Mouse (Mus musculus) layer of hippocampus, adult 2 months (tissue): ENCODE data around the gene Ppm1h. TPM values are rescaled to one million over a fixed set of nuclear protein-coding genes. Genes with fewer than 3 reads are reported as not detected.

ENCODE experiments used
- DNase-seq, 2 experiments: peaks; one replicate each; pipeline ENCODE4 v3.0.0; 2022; ENCODE audit warnings: low spot score in 2 of 2
- H3K27ac ChIP-seq: fragments of 200-600 bp; 2 replicates; pipeline ENCODE4 v1.8.1; 2022
- H3K4me3 ChIP-seq: fragments of 200-600 bp; 2 replicates; pipeline ENCODE4 v1.8.1; 2022; ENCODE audit warnings: mild to moderate bottlenecking
- CTCF ChIP-seq: fragments of 200-600 bp; conservative IDR thresholded peaks from 2 replicates; pipeline ENCODE4 v1.8.1; 2022; ENCODE audit warnings: antibody characterized with exemption, mild to moderate bottlenecking, moderate library complexity
- long read RNA-seq, 2 experiments: library from polyadenylated mRNA; stranded (forward); transcript quantifications; one replicate each; pipeline ENCODE4 v2.0.0; 2021; ENCODE audit warnings: borderline mapping rate in 2 of 2
- total RNA-seq, 2 experiments: library from RNA; stranded (reverse); gene quantifications; 2 replicates each; pipeline ENCODE4 v1.2.3; 2021

The Ppm1h gene
- total RNA-seq: 10 to 100 TPM; 74.8 to 75.3 TPM
- long read RNA-seq, experiment 1, full-length matches to known transcripts: 4 of 18 reads
- long read RNA-seq, experiment 1, partial matches to known transcripts: 6 of 18 reads
- long read RNA-seq, experiment 1, other reads (novel, unspliced or antisense): 8 of 18 reads
- long read RNA-seq, experiment 2, full-length matches to known transcripts: 16 of 32 reads
- long read RNA-seq, experiment 2, partial matches to known transcripts: 3 of 32 reads
- long read RNA-seq, experiment 2, other reads (novel, unspliced or antisense): 13 of 32 reads

DNA sequence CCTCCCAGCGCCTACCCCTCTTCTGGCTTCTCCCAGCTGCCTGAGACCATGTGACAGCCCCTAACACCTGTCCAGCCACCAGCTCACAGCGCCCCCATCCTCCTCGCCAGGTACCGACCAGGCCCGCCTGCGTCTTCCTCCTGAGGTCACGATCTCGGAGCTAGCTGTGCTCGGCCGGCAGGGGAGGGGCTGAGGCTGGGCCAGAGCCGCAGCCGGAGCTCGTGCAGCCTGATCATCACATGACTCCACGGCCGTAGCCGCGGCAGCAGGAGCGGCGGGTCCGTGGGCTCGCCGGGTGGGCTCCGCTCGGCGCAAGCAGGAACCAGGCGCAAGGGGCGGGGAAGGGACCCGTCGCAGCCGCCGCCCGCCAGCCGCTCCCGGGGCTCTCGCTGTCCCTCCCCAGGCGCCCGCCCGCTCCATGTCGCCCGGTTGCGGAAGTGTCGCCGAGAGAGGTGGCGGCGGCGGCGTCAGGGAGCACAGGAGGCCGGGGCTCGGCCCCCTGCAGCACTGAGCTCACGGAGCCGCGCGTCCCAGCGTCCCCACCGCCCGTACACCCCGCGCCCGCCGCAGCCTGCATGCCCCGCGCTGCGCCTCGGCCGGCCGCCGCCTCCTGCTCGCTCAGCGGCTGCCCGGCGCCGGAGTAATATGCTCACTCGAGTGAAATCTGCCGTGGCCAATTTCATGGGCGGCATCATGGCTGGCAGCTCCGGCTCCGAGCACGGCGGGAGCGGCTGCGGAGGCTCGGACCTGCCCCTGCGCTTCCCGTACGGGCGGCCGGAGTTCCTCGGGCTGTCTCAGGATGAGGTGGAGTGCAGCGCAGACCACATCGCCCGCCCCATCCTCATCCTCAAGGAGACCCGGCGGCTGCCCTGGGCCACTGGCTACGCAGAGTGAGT, at the start of gene Ppm1h:
Ppm1h (plus strand) TSS at position 222 of the 896 bp plus-strand sequence.
- peak; percentile 64 for TF ChIP-seq CTCF
- H3K27ac ChIP-seq: peak within 1 kb of the TSS; percentile 97
- H3K4me3 ChIP-seq: peak within 1 kb of the TSS; percentile 94
- peak; percentile 53 to 66 for DNase-seq

- peak; percentile 69 for TF ChIP-seq CTCF
- H3K27ac ChIP-seq: no peak overlapping the region
- no peak overlapping the region for H3K4me3 ChIP-seq
- DNase-seq: no peak
Observed at GRCm38 (mm10) chr10:122629003-122629402, 49.6 kb upstream of the Ppm1h start.

DNA sequence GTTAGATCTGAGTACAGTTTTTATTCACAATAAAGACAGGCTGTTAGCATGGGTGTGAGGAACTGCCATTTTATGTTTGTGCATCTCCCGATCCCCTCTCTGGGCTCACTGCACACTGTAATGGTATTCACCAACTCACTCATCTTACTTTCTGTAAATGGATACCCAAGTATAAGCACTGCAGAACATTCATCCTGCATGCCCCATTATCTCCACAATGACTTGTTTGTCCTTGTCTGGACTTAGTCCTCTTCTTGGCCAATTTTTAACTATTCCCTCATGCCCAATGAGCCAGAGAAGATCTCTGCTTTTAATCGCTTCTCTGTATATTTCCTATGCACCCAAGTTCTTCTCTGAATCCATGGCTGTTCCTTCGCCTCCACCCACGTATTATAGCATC, 38.7 kb upstream of the Ppm1h start:
- TF ChIP-seq CTCF: no peak
- no peak overlapping the region for H3K27ac ChIP-seq
- H3K4me3 ChIP-seq: no peak overlapping the region
- no peak for DNase-seq

GRCm38 (mm10) chr10:122641263-122641795, 37.2 kb upstream of the Ppm1h start:
- no peak overlapping the region for H3K4me3 ChIP-seq
- H3K27ac ChIP-seq: no peak overlapping the region
- TF ChIP-seq CTCF: no peak
- no peak for DNase-seq

DNA sequence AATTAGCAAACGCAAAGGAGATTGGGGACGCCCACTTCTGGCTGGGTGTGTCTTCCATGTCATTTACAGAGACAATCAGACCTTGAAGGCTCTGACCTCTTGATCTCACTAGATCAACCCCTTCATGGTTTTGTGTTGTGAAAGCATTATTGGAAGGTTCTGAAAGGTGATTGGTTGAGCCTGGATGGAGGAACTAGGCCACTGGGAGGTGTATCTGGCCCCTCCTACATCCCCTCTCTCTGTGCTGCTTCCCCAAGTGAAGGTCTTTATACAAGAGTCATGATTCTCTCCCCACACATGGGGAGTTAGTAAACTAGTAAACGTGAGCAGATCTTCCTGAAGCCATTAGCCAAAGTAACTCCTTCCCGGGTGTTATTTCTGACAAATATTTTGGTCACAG, 36.4 kb upstream of the Ppm1h start:
- Histone ChIP-seq H3K4me3 (no peak overlapping the region), H3K27ac (no peak overlapping the region)
- DNase-seq: no peak
- no peak for TF ChIP-seq CTCF

GRCm38 (mm10) chr10:122651932-122652331, 26.6 kb upstream of the Ppm1h start:
- Histone ChIP-seq H3K27ac (no peak overlapping the region), H3K4me3 (no peak overlapping the region)
- DNase-seq: no peak
- no peak for TF ChIP-seq CTCF

DNA sequence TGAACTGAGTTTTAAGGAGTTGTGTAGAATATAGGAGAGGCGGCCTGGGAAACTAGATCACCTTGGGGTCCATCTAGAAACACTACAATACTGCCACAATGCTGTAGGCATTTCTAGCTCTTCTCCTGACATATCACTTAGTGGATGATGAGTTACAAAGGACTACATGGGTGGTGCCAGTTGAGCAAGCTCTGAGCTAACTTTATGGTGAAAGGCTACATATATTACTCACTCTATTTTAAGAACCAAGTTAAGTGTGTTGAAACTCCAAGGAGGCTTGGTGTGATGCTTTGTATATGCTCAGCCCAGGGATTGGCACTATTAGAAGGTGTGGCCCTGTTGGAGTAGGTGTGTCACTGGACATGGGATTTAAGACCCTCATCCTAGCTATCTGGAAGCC, 26.0 kb upstream of the Ppm1h start:
- H3K27ac ChIP-seq: no peak overlapping the region
- H3K4me3 ChIP-seq: no peak overlapping the region
- no peak for TF ChIP-seq CTCF
- DNase-seq: no peak

DNA sequence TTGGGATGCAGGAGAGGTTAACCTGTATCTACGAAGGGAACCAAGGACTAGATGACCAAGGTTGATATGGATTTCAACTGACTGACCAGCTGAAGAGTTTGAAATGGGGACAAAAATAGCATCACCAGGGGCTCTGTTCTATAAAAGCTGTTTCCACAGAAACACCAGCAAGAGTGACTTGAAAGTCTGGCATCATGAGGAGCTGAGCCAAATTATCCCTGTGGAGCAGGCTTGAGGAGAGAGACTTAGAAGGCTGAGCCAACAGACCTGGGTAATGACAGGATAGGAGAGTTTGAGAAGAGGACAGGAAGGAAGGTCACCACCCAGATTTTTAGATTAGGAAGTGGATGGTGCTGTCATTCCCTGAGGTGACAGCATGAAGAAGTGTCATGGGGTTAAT, 12.9 kb upstream of the Ppm1h start:
- TF ChIP-seq CTCF: no peak
- H3K4me3 ChIP-seq: no peak overlapping the region
- DNase-seq: no peak
- H3K27ac ChIP-seq: no peak overlapping the region

- TF ChIP-seq CTCF: no peak
- Histone ChIP-seq H3K27ac (no peak overlapping the region), H3K4me3 (no peak overlapping the region)
- no peak for DNase-seq
Observed at GRCm38 (mm10) chr10:122671253-122671652, 7.3 kb upstream of the Ppm1h start.

DNA sequence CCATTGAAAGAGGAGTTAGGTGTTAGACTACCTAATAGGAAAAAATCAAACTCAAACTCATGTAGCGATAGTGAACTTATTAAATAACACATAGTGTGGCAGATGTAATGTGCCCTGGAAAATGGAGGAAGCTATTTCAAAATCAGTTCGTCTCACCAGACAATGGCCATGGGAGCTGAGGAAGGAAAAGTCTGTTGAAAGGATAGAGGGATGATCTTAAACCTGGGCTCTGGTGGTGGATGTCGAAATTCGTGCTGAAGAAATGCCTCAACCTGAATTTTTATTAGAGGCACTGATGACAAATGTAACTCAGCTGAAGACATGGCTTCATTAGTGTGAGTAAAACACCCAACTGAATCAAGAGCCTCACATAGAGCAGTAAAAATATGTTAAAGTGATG, 6.5 kb upstream of the Ppm1h start:
- Histone ChIP-seq H3K27ac (no peak overlapping the region), H3K4me3 (no peak overlapping the region)
- no peak for TF ChIP-seq CTCF
- no peak for DNase-seq

DNA sequence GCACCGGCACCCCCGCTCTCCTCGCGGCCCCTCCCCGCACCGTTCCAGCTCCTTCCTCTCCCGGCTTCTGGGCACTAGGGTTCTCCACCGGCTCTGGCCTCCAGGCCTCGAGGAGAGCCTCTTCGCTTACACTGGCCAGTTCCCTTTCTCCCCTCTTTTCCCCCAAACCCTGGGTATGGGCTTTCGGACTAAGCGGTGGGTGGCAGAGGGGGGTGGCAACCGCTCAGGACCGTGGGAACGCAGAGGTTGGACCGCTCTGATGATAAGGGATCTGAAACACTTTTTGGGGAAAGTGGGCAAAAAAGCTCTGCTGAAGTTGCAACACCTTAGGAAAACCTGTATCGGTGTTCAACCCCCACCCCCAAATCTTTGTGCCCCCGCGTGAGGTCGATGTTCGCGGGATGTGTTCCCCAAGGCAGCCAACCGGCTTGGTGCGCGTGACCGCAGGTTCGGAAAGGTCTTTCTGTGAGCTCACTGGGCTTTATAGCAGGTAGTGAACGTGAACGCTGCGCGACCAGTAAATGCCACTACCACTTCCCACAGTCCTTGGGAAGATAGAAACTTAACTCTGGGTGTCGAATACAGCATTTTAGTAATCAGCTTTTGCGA, 979 bp downstream of the Ppm1h start:
- peak overlapping the region; percentile 97 for H3K27ac ChIP-seq
- DNase-seq: no peak
- TF ChIP-seq CTCF: no peak
- H3K4me3 ChIP-seq: peak overlapping the region; percentile 94

DNA sequence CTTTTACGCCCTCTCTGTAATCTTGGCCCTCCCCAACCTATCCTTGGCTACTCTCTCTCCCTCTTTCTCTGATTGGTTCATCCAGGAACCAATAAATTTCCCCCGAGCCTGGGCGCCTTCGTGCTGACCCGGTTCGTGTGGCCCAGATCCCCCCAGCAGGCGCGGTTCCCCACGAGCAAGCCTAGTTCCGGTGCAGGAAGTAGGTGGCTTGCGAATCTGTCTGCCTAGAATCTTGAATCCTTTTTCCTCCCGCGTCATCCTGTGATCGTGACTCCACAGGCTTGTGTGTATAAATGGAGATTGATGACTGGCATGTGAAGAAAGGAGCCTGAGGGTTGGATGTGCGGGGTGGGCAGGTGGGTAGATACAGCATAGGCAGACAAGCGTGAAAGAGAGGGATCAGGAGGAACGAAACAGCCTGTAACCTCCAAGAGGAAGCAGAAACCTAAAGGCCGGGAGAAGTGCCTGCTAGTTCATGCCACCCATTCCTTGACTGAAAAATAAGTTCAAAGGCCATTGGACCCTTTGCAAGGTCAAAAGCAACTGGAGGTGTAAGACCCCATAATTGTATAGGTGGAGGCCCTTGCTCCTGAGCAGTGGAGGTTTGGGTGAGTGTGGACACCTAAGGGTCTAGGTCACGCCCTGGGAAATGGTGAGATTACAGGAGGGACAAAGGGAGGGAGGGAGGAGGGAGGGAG, 2.0 kb downstream of the Ppm1h start:
- H3K27ac ChIP-seq: peak overlapping the region; percentile 97
- DNase-seq: peak; percentile 57 to 61
- TF ChIP-seq CTCF: no peak
- H3K4me3 ChIP-seq: peak overlapping the region; percentile 94

DNA sequence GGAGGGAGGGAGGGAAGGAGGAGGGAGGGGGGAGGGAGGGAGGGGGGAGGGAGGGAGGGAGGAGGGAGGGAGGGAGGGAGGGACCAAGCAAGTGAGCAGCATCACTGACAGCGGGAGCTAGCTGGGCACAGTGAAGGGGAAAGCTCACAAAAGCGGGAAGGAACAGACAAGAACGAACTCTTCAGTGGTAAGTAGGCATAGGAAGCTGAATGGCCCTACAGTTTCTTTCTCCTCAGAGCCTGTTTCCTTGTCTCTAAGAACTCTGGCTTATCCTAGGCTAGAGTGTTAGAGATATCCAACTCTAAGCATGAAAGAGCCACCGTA, 2.5 kb downstream of the Ppm1h start:
- Histone ChIP-seq H3K4me3 (no peak overlapping the region), H3K27ac (peak overlapping the region; percentile 36; the same call in 1 of the 2 replicates)

More for the DNA sequence above, 2.5 kb downstream of the Ppm1h start:
- TF ChIP-seq CTCF: no peak
- DNase-seq: no peak
